Mouse (Mus musculus) MEL (cell line): ENCODE measurements around the gene Zcchc24. TPM values are rescaled to one million over a fixed set of nuclear protein-coding genes. Genes with fewer than 3 reads are reported as not detected.
A peak's percentile ranks its signal among the peaks of the same experiment; 100 is the strongest.

Source experiments
- DNase-seq: peaks from one replicate; pipeline ENCODE4 v3.0.0; 2011; ENCODE audit warnings: low read depth, low spot score
- H3K27ac ChIP-seq: 2 replicates; pipeline ENCODE4 v1.5.1; 2012; ENCODE audit warnings: low read depth, mild to moderate bottlenecking, control low read depth, low read length, moderate library complexity; ENCODE audit not compliant: control insufficient read depth
- H3K27me3 ChIP-seq, 2 experiments: fragments of 150-350 bp in 1 of 2; sonication (generic) in 1 of 2; 2 replicates each; pipeline ENCODE4 v1.6.1; 2012; ENCODE audit warnings: low read length in 2 of 2, mild to moderate bottlenecking in 2 of 2, improper control_type of control experiment in 1 of 2, moderate library complexity in 1 of 2; ENCODE audit not compliant: insufficient read depth in 2 of 2, control insufficient read depth in 1 of 2
- H3K36me3 ChIP-seq, 2 experiments: 2 replicates each; pipeline ENCODE4 v1.6.1; 2012 to 2014; ENCODE audit warnings: low read length in 2 of 2, improper control_type of control experiment in 1 of 2, inconsistent platforms in 1 of 2, mild to moderate bottlenecking in 1 of 2; ENCODE audit not compliant: insufficient read depth in 2 of 2, control insufficient read depth in 1 of 2
- H3K4me1 ChIP-seq, 2 experiments: fragments of 150-350 bp in 1 of 2; sonication (generic) in 1 of 2; 2 replicates each; pipeline ENCODE4 v1.6.1; 2012; ENCODE audit warnings: low read length in 2 of 2, improper control_type of control experiment in 1 of 2, mild to moderate bottlenecking in 1 of 2; ENCODE audit not compliant: insufficient read depth in 2 of 2, control insufficient read depth in 1 of 2
- H3K4me3 ChIP-seq, 2 experiments: fragments of 150-350 bp in 1 of 2; sonication (generic) in 1 of 2; 2 replicates each; pipeline ENCODE4 v1.5.1; 2012; ENCODE audit warnings: low read depth in 2 of 2, low read length in 2 of 2, mild to moderate bottlenecking in 2 of 2, moderate library complexity in 2 of 2, control low read depth in 1 of 2, improper control_type of control experiment in 1 of 2; ENCODE audit not compliant: control insufficient read depth in 1 of 2, insufficient read depth in 1 of 2
- H3K79me2 ChIP-seq: 2 replicates; pipeline ENCODE4 v1.6.1; 2012; ENCODE audit warnings: mild to moderate bottlenecking, low read length, moderate library complexity; ENCODE audit not compliant: control insufficient read depth, poor library complexity, insufficient read depth
- H3K9ac ChIP-seq: 2 replicates; pipeline ENCODE4 v1.6.1; 2012; ENCODE audit warnings: low read depth, mild to moderate bottlenecking, control low read depth, low read length, moderate library complexity; ENCODE audit not compliant: control insufficient read depth, poor library complexity, severe bottlenecking
- H3K9me3 ChIP-seq: fragments of 150-350 bp; sonication (generic); replicated peaks from 2 replicates; pipeline ENCODE4 v1.6.1; 2012; ENCODE audit warnings: mild to moderate bottlenecking, low read length, improper control_type of control experiment, moderate library complexity; ENCODE audit not compliant: insufficient read depth
- BHLHE40 ChIP-seq: IDR thresholded peaks from 2 replicates; pipeline ENCODE4 v1.6.1; 2012; ENCODE audit warnings: low read depth, mild to moderate bottlenecking, inconsistent platforms, low read length, improper control_type of control experiment, borderline replicate concordance
- CHD1 ChIP-seq: IDR thresholded peaks from 2 replicates; pipeline ENCODE4 v1.6.1; 2012; ENCODE audit warnings: low read depth, mild to moderate bottlenecking, inconsistent platforms, low read length, improper control_type of control experiment
- CTCF ChIP-seq, 3 experiments: IDR thresholded peaks in 2 of 3; conservative IDR thresholded peaks in 1 of 3; 2 replicates each; pipeline ENCODE4 v1.5.1; 2011 to 2012; ENCODE audit warnings: low read length in 3 of 3, low read depth in 2 of 3, mild to moderate bottlenecking in 2 of 3, improper control_type of control experiment in 1 of 3, inconsistent platforms in 1 of 3, mixed read lengths in 1 of 3, moderate library complexity in 1 of 3; ENCODE audit not compliant: control insufficient read depth in 1 of 3, insufficient read depth in 1 of 3, poor library complexity in 1 of 3, severe bottlenecking in 1 of 3
- E2F4 ChIP-seq: IDR thresholded peaks from 2 replicates; pipeline ENCODE4 v1.6.1; 2011; ENCODE audit warnings: low read depth, low read length, improper control_type of control experiment, borderline replicate concordance
- EP300 ChIP-seq, 2 experiments: IDR thresholded peaks; 2 replicates each; pipeline ENCODE4 v1.6.1; 2011; ENCODE audit warnings: improper control_type of control experiment in 2 of 2, low read length in 2 of 2, low read depth in 1 of 2, mild to moderate bottlenecking in 1 of 2
- GABPA ChIP-seq: IDR thresholded peaks from 2 replicates; pipeline ENCODE4 v1.6.1; 2012; ENCODE audit warnings: low read depth, mild to moderate bottlenecking, inconsistent platforms, low read length, improper control_type of control experiment, moderate library complexity
- GATA1 ChIP-seq: IDR thresholded peaks from 2 replicates; pipeline ENCODE4 v1.6.1; 2011; ENCODE audit warnings: low read depth, low read length, improper control_type of control experiment
- MAZ ChIP-seq: IDR thresholded peaks from 2 replicates; pipeline ENCODE4 v1.6.1; 2012; ENCODE audit warnings: low read depth, mild to moderate bottlenecking, inconsistent platforms, low read length, improper control_type of control experiment
- MXI1 ChIP-seq: IDR thresholded peaks from 2 replicates; pipeline ENCODE4 v1.6.1; 2011; ENCODE audit warnings: mild to moderate bottlenecking, low read depth, low read length, improper control_type of control experiment
- MYB ChIP-seq: IDR thresholded peaks from 2 replicates; pipeline ENCODE4 v1.6.1; 2011; ENCODE audit warnings: mild to moderate bottlenecking, low read depth, low read length, improper control_type of control experiment
- MYC ChIP-seq: IDR thresholded peaks from 2 replicates; pipeline ENCODE4 v1.6.1; 2011; ENCODE audit warnings: low read depth, mild to moderate bottlenecking, low read length, improper control_type of control experiment, moderate library complexity
- NRF1 ChIP-seq: IDR thresholded peaks from 2 replicates; pipeline ENCODE4 v1.6.1; 2014; ENCODE audit warnings: low read depth, mild to moderate bottlenecking, inconsistent platforms, low read length, improper control_type of control experiment, moderate library complexity; ENCODE audit not compliant: poor library complexity, insufficient read depth, severe bottlenecking
- RCOR1 ChIP-seq: IDR thresholded peaks from 2 replicates; pipeline ENCODE4 v1.6.1; 2012; ENCODE audit warnings: low read depth, mild to moderate bottlenecking, inconsistent platforms, low read length, improper control_type of control experiment
- SIN3A ChIP-seq: IDR thresholded peaks from 2 replicates; pipeline ENCODE4 v1.6.1; 2012; ENCODE audit warnings: low read length, improper control_type of control experiment, inconsistent platforms
- SMC3 ChIP-seq: IDR thresholded peaks from 2 replicates; pipeline ENCODE4 v1.6.1; 2011; ENCODE audit warnings: low read depth, low read length, improper control_type of control experiment
- TAL1 ChIP-seq: IDR thresholded peaks from 2 replicates; pipeline ENCODE4 v1.6.1; 2012; ENCODE audit warnings: mild to moderate bottlenecking, inconsistent platforms, low read length, moderate library complexity, mixed read lengths
- TBP ChIP-seq: IDR thresholded peaks from 2 replicates; pipeline ENCODE4 v1.8.0; 2011; ENCODE audit warnings: low read depth, low read length, improper control_type of control experiment
- TCF12 ChIP-seq: IDR thresholded peaks from 2 replicates; pipeline ENCODE4 v1.6.1; 2014; ENCODE audit warnings: low read depth, mild to moderate bottlenecking, inconsistent platforms, low read length, improper control_type of control experiment, moderate library complexity
- UBTF ChIP-seq: IDR thresholded peaks from 2 replicates; pipeline ENCODE4 v1.6.1; 2012; ENCODE audit warnings: low read depth, mild to moderate bottlenecking, inconsistent platforms, low read length, improper control_type of control experiment, moderate library complexity, borderline replicate concordance; ENCODE audit not compliant: insufficient read depth
- USF1 ChIP-seq: IDR thresholded peaks from 2 replicates; pipeline ENCODE4 v1.6.1; 2014; ENCODE audit warnings: low read depth, mild to moderate bottlenecking, inconsistent platforms, low read length, improper control_type of control experiment, moderate library complexity
- ZMIZ1 ChIP-seq: IDR thresholded peaks from 2 replicates; pipeline ENCODE4 v1.6.1; 2012; ENCODE audit warnings: low read depth, mild to moderate bottlenecking, inconsistent platforms, low read length, improper control_type of control experiment, moderate library complexity
- polyA plus RNA-seq, 2 experiments: library from polyadenylated mRNA; stranded (reverse) in 1 of 2; unstranded in 1 of 2; fragments of >175 nt in 1 of 2; fragments of >200 nt in 1 of 2; gene quantifications; 2 replicates each; pipeline versions ENCODE4 v1.2.1 to v1.2.4; 2012; ENCODE audit warnings: low replicate concordance in 2 of 2, low read depth in 1 of 2; ENCODE audit not compliant: insufficient read length in 2 of 2, insufficient read depth in 1 of 2, missing spikeins in 1 of 2
- total RNA-seq: library from RNA; depleted of rRNA; stranded (reverse); fragments of 300-350 nt; gene quantifications from 2 replicates; pipeline ENCODE4 v1.2.3, GENCODE M21; 2012

Gene Zcchc24
- total and polyA plus RNA-seq, 3 experiments = 2.3 to 8.7 TPM; not detected in 1

GRCm38 (mm10) chr14:25783220-25783619 lies 14.4 kb upstream of the Zcchc24 start:
- H3K4me3 ChIP-seq = no peak overlapping the region
- peaks cover 6 to 15% of the 10 kb centered on the region in 2 experiments for H3K4me1 ChIP-seq
- no peak overlapping the region for H3K27ac ChIP-seq
- no peak for DNase-seq
- H3K27me3 ChIP-seq = peaks cover 2% of the 10 kb centered on the region in 2 experiments; a peak in 2 of 4 replicates
- no peak for TF ChIP-seq TAL1
- TF ChIP-seq, all 39 proteins: peak for 0
- Histone ChIP-seq H3K79me2 (no peaks in the 10 kb centered on the region), H3K9me3 (no peaks in the 10 kb centered on the region), H3K9ac (no peak overlapping the region), H3K36me3 (peaks cover 0 to 5% of the 10 kb centered on the region in 2 experiments; a peak in 2 of 4 replicates)

GRCm38 (mm10) chr14:25780601-25781000 lies 11.8 kb upstream of the Zcchc24 start:
- DNase-seq = no peak
- H3K27ac ChIP-seq = no peak overlapping the region
- TF ChIP-seq NRF1 (no peak), MYC (no peak), USF1 (no peak), GATA1 (no peak), MAZ (no peak), TCF12 (no peak), SMC3 (no peak), GABPA (no peak), RCOR1 (no peak), TBP (no peak), CTCF (IDR thresholded peaks at IDR 0.05 in 2 of 3, conservative IDR thresholded peaks at IDR 0.05 in 1 of 3; ENCODE audit: control insufficient read depth in 1 of 3, insufficient read depth in 1 of 3, low read depth in 2 of 3, low read length in 3 of 3, poor library complexity in 1 of 3, severe bottlenecking in 1 of 3) (no peak), MYB (no peak), EP300 (IDR thresholded peaks at IDR 0.05; ENCODE audit: low read depth in 1 of 2, low read length in 2 of 2) (no peak), SIN3A (no peak), E2F4 (no peak), CHD1 (no peak), UBTF (no peak), BHLHE40 (no peak), ZMIZ1 (no peak), MXI1 (no peak)
- TF ChIP-seq, all 39 proteins: peak for 0
- Histone ChIP-seq H3K27me3 (peaks cover 2% of the 10 kb centered on the region in 2 experiments; a peak in 2 of 4 replicates), H3K79me2 (no peaks in the 10 kb centered on the region), H3K4me3 (peak overlapping the region in 1 of 2 experiments; percentile 28; a peak in 1 of 4 replicates), H3K36me3 (no peaks in the 10 kb centered on the region; a peak in 1 of 4 replicates), H3K4me1 (peaks cover 0 to 3% of the 10 kb centered on the region in 2 experiments; a peak in 3 of 4 replicates), H3K9me3 (no peaks in the 10 kb centered on the region), H3K9ac (no peak overlapping the region)
